Mouse (Mus musculus) central nervous system, embryonic 14 days (tissue): ENCODE measurements around the gene Ceacam5. TPM values are rescaled to one million over a fixed set of nuclear protein-coding genes. Genes with fewer than 3 reads are reported as not detected.

Experiments used
- polyA plus RNA-seq: library from polyadenylated mRNA; depleted of rRNA; stranded (reverse); fragments of >200 nt; gene quantifications from 2 replicates; pipeline ENCODE4 v1.2.3, GENCODE M21; 2012; rRNA removed

The Ceacam5 gene
- polyA plus RNA-seq: not detected in 2 replicates

GRCm38 (mm10) chr7:17712938-17713337 lies at the start of gene Ceacam5:
Gene Ceacam5 (plus strand): TSS chr7:17713238.

Other genes with a start within 250 kb of the Ceacam5 start
- gene Ceacam14, start 99.4 kb downstream of the Ceacam5 start, polyA plus RNA-seq: not detected in 2 replicates
- gene Gm5155, start 158.5 kb downstream of the Ceacam5 start, polyA plus RNA-seq: not detected in 2 replicates